Mouse (Mus musculus) CH12F3 (cell line): Measurements from ENCODE around the gene Atp6v0a4.

ENCODE experiments used
- in situ Hi-C: fragments of 300-500 bp; cut with MboI; formaldehyde crosslinking; loops from 2 replicates; pipeline ENCODE4 v1.14.3; 2020; ENCODE audit warnings: low sequenced_read_pairs

Gene Atp6v0a4

DNA sequence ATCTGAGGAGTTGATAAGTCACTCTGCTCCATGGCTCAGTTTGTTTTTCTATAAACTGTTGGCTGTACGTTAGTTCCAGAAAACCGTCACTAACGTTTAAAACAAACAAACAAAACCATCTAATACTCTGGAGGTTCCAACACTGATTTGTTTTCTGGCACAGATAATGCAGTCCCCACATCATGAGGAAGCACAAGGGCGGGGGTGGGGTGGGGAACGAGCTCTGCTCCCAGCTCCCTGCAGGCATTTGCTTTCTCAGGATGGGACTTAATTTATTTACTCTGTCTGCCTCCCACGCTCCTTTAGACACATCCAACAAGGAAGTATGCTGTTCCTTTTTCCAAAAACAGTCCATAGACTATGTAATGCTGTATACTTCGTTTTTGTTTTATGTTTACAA, 101.1 kb downstream of the Atp6v0a4 start:
- in situ Hi-C loops = no loop called here

DNA sequence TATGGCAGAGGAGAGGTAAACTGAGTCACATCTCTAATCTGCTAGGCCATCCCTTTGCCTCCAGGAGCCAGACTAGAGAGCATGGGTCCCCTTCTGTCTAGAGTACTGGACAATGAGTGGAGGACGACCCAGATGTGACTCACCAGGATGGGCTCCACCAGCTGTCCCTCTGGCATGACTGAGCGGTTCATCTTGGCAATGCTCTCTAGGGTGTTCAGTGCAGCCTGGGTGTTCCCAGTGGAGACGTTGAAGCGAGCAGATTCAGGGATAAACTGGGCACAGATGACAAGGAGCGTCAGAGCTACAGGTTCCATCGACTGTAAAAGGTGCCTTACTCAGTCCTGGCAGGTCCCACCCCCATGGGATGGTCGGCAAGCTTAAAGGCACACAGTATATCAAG, 103.0 kb downstream of the Atp6v0a4 start:
- in situ Hi-C loops = no loop called here

DNA sequence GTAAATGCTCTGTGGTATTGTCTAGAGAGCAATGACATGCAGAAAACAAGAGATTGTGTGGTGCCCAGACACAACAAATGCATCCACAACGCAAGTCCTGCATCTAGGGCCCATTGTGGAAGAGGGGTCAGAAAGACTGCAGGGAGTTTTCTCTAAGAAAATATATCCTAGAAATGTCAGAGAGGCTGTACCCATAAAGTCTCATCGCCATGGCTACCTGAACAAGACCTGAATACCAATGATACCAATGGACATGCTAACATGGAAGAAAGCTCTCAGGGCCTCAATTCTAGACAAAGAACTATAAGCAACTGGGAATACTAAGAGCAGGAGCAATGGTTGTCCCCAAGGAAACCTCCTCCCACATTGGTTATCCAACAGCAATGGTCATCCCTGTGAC, 111.6 kb downstream of the Atp6v0a4 start:
- in situ Hi-C loops = no loop called here

DNA sequence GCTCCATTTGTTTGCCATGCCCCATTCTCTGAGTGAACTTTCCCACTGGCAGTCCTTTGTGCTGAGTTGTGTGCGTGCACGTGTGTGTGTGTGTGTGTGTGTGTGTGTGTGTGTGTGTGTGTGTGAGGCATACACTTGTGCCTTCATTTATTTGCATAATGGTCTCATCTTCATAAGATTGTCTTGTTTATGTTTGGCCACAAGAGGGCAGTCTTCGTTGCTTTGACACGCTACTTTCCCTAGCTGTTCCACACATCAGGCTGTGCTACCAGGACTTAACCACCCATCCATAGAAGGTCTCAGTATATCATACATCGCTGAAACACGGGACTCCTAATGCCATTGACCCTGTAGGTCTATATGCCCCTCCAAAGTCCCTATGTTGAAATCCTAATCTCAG, 116.9 kb downstream of the Atp6v0a4 start:
- in situ Hi-C loops = no loop called here
